Mouse (Mus musculus) CH12.LX (cell line): ENCODE results near the gene Casp4.

Source experiments
- CHD2 ChIP-seq: IDR thresholded peaks from 2 replicates; pipeline ENCODE4 v1.6.1; 2011; ENCODE audit warnings: low read length, improper control_type of control experiment
- CTCF ChIP-seq, 2 experiments: IDR thresholded peaks in 1 of 2; conservative IDR thresholded peaks in 1 of 2; 2 replicates each; pipeline ENCODE4 v1.5.1; 2011 to 2012; ENCODE audit warnings: low read depth in 2 of 2, low read length in 2 of 2, improper control_type of control experiment in 1 of 2, inconsistent platforms in 1 of 2, mild to moderate bottlenecking in 1 of 2, moderate library complexity in 1 of 2
- E2F4 ChIP-seq: IDR thresholded peaks from 2 replicates; pipeline ENCODE4 v1.6.1; 2011; ENCODE audit warnings: low read depth, low read length, improper control_type of control experiment; ENCODE audit not compliant: insufficient replicate concordance
- EP300 ChIP-seq: IDR thresholded peaks from 2 replicates; pipeline ENCODE4 v1.6.1; 2011; ENCODE audit warnings: low read length, improper control_type of control experiment
- GABPA ChIP-seq: IDR thresholded peaks from 2 replicates; pipeline ENCODE4 v1.6.1; 2012; ENCODE audit warnings: low read depth, low read length, improper control_type of control experiment, inconsistent platforms; ENCODE audit not compliant: insufficient replicate concordance
- HCFC1 ChIP-seq: IDR thresholded peaks from 2 replicates; pipeline ENCODE4 v1.6.1; 2012; ENCODE audit warnings: low read depth, mild to moderate bottlenecking, inconsistent platforms, low read length, improper control_type of control experiment
- KAT2A ChIP-seq: IDR thresholded peaks from 2 replicates; pipeline ENCODE4 v1.6.1; 2012; ENCODE audit warnings: low read length, improper control_type of control experiment, inconsistent platforms; ENCODE audit not compliant: insufficient replicate concordance
- MAX ChIP-seq: IDR thresholded peaks from 2 replicates; pipeline ENCODE4 v1.6.1; 2011; ENCODE audit warnings: low read length, improper control_type of control experiment
- NELFE ChIP-seq: IDR thresholded peaks from 2 replicates; pipeline ENCODE4 v1.6.1; 2011; ENCODE audit warnings: low read depth, low read length, improper control_type of control experiment
- POLR2A ChIP-seq: IDR thresholded peaks from 2 replicates; pipeline ENCODE4 v1.6.1; 2011; ENCODE audit warnings: low read depth, mild to moderate bottlenecking, improper control_type of control experiment, low read length
- TCF12 ChIP-seq: IDR thresholded peaks from 2 replicates; pipeline ENCODE4 v1.6.1; 2014; ENCODE audit warnings: low read depth, mild to moderate bottlenecking, inconsistent platforms, low read length, improper control_type of control experiment
- ZMIZ1 ChIP-seq: IDR thresholded peaks from 2 replicates; pipeline ENCODE4 v1.6.1; 2012; ENCODE audit warnings: low read depth, mild to moderate bottlenecking, inconsistent platforms, low read length, improper control_type of control experiment

DNA sequence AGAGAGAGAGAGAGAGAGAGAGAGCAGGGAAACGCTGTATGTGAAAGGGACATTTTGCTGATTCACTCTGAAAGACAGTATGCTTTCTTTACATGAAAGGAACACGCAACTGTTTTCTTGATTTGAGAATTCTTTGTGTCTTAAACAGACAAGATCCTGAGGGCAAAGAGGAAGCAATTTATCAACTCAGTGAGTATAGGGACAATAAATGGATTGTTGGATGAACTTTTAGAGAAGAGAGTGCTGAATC is 9.6 kb upstream of the Casp4 start:
- no peak for TF ChIP-seq KAT2A
- TF ChIP-seq GABPA, result no peak
- TF ChIP-seq CHD2, result no peak
- TF ChIP-seq CTCF (conservative IDR thresholded peaks at IDR 0.05 in 1 of 2, IDR thresholded peaks at IDR 0.05 in 1 of 2; ENCODE audit: low read depth in 2 of 2, low read length in 2 of 2), result no peak
- no peak for TF ChIP-seq HCFC1
- no peak for TF ChIP-seq POLR2A
- TF ChIP-seq MAX, result no peak
- no peak for TF ChIP-seq NELFE
- no peak for TF ChIP-seq E2F4
- TF ChIP-seq ZMIZ1, result 0 out of 2 replicates have a peak, but pooled peaks have one; percentile 9
- no peak for TF ChIP-seq TCF12
- TF ChIP-seq EP300, result 0 out of 2 replicates have a peak, but pooled peaks have one; percentile 27
